Mouse (Mus musculus) cortical plate, adult 2 months (tissue): ENCODE measurements around the gene Nt5c1a. TPM values are rescaled to one million over a fixed set of nuclear protein-coding genes. Genes with fewer than 3 reads are reported as not detected.
"Not testable (repeated sequence)": the region's sequence is repeated elsewhere in the genome, so short reads cannot be mapped to it uniquely, and the experiment has no call there.

Source experiments
- H3K27ac ChIP-seq: fragments of 200-500 bp; 2 replicates; pipeline ENCODE4 v1.5.1; 2012; ENCODE audit warnings: low read length, control low read depth, inconsistent platforms; ENCODE audit not compliant: insufficient read depth
- H3K4me1 ChIP-seq: fragments of 200-500 bp; 2 replicates; pipeline ENCODE4 v1.6.1; 2011; ENCODE audit warnings: low read length; ENCODE audit not compliant: control insufficient read depth, insufficient read depth
- H3K4me3 ChIP-seq: fragments of 200-500 bp; 2 replicates; pipeline ENCODE4 v1.5.1; 2011; ENCODE audit warnings: mild to moderate bottlenecking, low read length, control low read depth; ENCODE audit not compliant: insufficient read depth
- CTCF ChIP-seq: fragments of 200-500 bp; IDR thresholded peaks from 2 replicates; pipeline ENCODE4 v1.5.1; 2011; ENCODE audit warnings: mild to moderate bottlenecking, control low read depth, low read length; ENCODE audit not compliant: insufficient read depth; ENCODE audit errors: extremely low read depth
- POLR2A ChIP-seq: fragments of 200-500 bp; IDR thresholded peaks from 2 replicates; pipeline ENCODE4 v1.6.1; 2011; ENCODE audit warnings: mild to moderate bottlenecking, low read length, control low read depth; ENCODE audit not compliant: insufficient read depth; ENCODE audit errors: extremely low read depth
- polyA plus RNA-seq: library from polyadenylated mRNA; depleted of rRNA; stranded (reverse); fragments of >200 nt; gene quantifications from 2 replicates; pipeline ENCODE4 v1.2.3, GENCODE M21; 2012; rRNA removed

Nt5c1a gene
- 3.3 and 3.7 TPM in 2 replicates for polyA plus RNA-seq

DNA sequence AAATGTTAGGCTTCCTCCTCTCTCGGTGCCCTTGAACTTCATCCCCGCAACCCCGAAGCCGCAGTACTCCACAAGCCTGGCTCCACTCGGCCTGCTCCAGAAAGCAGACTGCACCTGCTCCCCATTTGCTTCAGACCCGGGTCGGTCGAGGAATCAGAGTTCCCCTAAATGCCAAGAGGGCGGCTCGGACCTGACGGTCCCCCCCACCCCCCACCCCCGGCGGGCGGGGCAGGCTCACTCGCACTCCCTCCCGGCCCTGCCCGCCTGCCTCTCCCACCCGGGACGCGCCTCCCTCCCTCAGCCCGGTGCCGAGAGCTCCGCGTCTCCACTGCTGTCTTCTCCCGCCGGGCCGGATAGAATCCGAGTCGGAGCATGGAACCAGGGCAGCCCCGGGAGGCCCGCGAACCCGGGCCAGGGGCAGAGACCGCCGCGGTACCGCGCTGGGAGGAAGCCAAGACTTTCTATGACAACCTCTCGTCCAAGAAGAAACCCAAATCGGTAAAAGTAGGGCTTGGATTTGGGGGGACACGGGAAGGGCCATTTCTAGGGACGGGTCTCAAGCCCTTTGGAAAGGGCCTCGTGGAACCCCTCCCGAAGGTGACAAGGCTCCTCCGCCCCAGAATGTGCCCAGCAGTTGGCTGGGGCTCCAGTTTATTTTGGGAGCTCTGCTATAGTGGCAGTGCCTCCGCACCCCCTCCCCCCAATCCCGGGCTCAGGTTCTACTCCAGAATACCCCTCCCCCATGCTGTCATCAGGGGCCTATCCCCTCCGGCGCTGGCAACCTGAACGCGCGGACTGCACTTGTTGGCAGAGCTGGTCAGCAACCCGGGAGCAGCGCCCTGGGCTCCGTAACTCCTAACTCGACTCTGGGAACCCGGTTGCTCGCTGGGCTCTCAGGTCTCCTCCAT, at the start of gene Nt5c1a:
Gene Nt5c1a (plus strand): TSS at position 319 of the 908 bp plus-strand sequence.
- H3K27ac ChIP-seq, result no peak within 1 kb of the TSS
- no peaks in the 10 kb centered on the region for H3K4me1 ChIP-seq
- TF ChIP-seq POLR2A (no peak), CTCF (no peak)
- peak within 1 kb of the TSS; percentile 14 for H3K4me3 ChIP-seq

DNA sequence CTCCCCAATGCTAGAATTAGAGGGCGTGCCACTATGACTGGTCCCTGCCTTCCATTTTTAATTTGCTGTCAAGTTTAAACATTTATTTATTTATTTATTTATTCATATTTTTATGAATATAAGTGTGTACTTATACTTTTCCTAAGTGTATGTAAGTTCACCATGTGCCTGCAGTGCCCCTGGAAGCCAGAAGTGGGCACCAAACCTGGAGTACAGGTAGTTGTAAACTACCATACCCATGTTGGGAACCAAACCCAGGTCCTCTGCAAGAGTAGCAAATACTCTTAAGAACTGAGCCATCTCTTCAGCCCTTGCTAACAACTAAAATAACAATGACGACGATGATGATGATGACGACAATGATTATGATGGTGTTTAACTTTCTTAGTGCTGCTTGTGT, 49.3 kb upstream of the Nt5c1a start:
- Histone ChIP-seq H3K4me3 (no peak overlapping the region), H3K27ac (no peak overlapping the region), H3K4me1 (peaks cover 5% of the 10 kb centered on the region; the same call in 1 of the 2 replicates)
- no peak for TF ChIP-seq CTCF
- TF ChIP-seq POLR2A, result no peak

DNA sequence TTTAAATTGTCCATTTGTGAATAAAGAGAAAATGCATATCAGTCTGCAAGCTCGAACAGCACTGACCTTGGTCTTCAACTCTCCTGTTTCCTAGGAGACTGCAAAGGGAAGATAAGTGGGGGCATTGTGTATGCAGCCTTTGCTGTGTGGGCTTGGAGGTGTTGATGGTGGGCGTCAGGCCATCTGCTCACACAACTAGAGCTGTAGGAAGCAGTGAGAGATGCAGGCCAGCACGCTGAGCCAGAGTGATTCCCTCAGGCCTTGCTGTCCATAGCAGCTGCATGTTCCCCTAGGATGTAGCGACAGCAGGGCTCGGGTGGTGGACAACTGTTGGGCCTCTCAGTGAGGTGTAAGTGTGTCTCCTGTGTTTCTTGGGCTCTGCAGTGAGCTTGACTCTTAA, 48.3 kb upstream of the Nt5c1a start:
- Histone ChIP-seq H3K4me1 (peaks cover 2% of the 10 kb centered on the region; the same call in 1 of the 2 replicates), H3K4me3 (no peak overlapping the region), H3K27ac (no peak overlapping the region)
- no peak for TF ChIP-seq CTCF

DNA sequence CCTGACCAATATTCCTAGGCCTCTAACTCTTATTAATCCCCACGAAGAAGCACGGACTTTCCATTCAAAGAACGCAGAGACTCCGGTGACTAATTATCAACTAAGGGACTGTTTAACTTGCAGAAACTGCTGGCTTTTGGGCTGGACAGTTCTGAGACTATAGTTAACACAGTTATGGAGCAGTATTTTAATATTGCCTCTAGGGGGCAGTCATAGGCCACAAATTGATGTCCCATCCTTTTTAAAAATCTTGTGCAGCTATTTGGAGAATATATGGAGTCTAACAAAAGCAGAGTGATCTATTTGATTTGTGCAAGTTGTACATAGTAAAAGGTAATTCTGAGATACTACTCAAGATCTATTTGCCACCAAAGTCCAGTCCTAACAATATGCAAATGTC, 46.3 kb upstream of the Nt5c1a start:
- TF ChIP-seq CTCF, result 0 out of 2 replicates have a peak, but pooled peaks have one; percentile 25
- no peak for TF ChIP-seq POLR2A

DNA sequence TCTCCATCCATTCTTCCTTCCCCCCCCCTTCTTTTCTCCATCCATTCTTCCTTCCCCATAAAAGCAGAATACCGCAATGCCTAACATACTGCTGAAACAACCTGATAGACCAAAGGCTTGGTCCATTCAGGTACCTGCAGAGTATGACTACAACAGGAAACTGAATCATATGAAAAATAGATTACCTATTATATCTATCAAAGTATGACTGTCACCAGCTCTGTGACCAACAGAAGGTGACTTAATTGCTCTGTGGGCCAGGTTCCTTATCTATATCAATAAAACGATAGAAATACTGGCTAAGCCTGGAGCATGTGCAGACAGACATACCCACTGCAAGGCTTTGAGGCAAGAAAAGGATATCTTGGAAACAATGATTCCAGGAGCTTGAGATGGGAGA, 45.9 kb upstream of the Nt5c1a start:
- H3K4me3 ChIP-seq, result no peak overlapping the region
- H3K27ac ChIP-seq, result no peak overlapping the region
- H3K4me1 ChIP-seq, result peaks cover 2% of the 10 kb centered on the region; the same call in 1 of the 2 replicates
- no peak for TF ChIP-seq POLR2A
- no peak for TF ChIP-seq CTCF

More for the DNA sequence above, 46.3 kb upstream of the Nt5c1a start:
- no peak overlapping the region for H3K4me3 ChIP-seq
- H3K27ac ChIP-seq, result no peak overlapping the region
- peaks cover 2% of the 10 kb centered on the region; the same call in 1 of the 2 replicates for H3K4me1 ChIP-seq

DNA sequence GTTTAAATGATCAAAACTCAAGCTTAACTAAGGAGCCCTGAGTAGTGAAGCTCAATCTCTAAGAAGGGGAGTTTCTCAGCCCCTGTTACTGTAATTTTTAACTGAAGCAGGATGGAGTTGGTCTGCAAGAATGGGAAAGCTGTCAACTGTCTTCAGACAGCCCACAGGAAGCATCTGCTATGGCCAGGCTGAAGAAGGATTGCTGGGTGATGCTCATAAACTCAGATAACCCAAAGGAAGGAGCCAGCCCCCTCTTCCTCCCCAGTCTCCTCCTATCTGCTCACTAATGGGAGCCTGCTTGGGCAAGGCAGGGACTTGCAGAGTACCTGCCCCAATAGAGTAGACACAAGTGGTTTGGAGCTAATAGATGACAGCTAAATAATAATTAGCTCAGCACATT, 45.5 kb upstream of the Nt5c1a start:
- no peak overlapping the region for H3K27ac ChIP-seq
- H3K4me3 ChIP-seq, result no peak overlapping the region
- TF ChIP-seq CTCF (no peak), POLR2A (no peak)
- peaks cover 2% of the 10 kb centered on the region; the same call in 1 of the 2 replicates for H3K4me1 ChIP-seq

DNA sequence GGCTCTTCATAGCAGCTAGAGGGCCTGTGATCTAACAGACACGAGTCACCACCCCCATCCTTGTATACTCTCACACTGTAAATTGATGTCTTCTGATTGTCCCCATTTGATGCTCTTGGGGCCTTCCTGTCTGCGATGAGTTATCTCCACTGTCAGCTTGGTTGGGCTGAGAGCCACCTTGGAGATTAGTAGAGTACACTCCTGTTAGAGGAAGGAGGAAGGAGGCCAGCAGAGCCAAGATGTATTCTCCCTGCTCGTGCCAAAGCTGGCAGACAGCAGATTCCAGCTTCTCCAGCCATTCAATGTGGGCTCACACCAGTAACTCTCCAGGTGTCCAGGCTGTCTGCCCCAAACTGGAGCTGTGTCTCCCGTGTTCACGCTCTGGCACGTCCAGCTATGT, 40.7 kb upstream of the Nt5c1a start:
- no peak overlapping the region for H3K4me3 ChIP-seq
- TF ChIP-seq CTCF, result no peak
- TF ChIP-seq POLR2A, result no peak
- H3K4me1 ChIP-seq, result peaks cover 5% of the 10 kb centered on the region; the same call in 1 of the 2 replicates
- no peak overlapping the region for H3K27ac ChIP-seq

DNA sequence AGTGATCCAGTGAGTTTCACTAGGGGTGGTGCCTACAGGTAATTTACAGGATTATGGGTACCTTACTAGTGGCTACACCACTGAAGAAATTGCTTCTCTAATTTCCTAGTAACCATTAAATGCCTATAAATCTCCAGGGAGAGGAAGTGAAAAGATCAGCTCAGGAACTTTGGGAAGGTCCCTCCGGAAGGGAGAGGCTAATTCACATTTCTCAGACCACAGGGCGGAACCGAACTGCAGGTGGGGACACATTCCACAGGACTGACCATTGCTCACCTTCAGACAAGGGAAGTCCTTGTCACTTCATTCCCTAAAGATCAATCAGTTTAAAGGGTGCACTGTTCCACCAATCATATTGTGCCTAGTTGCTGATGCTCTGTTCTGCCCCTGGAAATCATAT, 40.1 kb upstream of the Nt5c1a start:
- H3K4me1 ChIP-seq, H3K4me3 ChIP-seq: not testable (repeated sequence)

DNA sequence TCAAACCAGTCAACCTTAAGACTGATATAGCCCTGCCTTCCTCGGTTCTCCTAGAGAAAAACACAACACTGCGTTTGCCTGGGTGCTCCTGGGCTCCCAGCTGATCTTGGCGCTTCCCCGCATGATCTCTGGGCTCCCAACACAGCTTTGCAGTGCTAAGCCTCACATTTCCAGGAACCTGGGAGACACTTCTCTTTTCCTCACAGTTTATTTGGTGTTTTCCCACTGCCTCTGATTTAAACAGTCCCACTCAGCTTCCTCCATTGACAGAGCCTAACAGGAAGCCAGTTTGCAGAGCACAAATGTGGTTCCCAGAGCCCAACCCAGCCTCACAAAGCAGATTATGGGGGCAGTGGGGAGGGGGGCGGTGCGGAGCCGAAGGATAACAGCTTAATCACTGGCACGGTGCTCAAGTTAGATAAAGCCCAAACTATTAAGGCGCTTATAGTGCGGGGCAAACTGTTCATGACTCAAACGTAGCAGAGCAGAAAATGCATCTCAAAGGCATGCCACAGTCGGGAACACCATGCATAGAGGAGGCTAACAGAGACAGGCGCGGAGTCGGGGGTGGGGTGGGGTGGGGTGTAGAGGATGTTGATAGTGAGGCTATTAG, 38.9 kb upstream of the Nt5c1a start:
- H3K4me3 ChIP-seq, result no peak overlapping the region
- TF ChIP-seq POLR2A, result no peak
- no peak for TF ChIP-seq CTCF
- H3K4me1 ChIP-seq, result peaks cover 5% of the 10 kb centered on the region; the same call in 1 of the 2 replicates
- H3K27ac ChIP-seq, result no peak overlapping the region

More for the DNA sequence above, 40.1 kb upstream of the Nt5c1a start:
- not testable (repeated sequence) for H3K27ac ChIP-seq

DNA sequence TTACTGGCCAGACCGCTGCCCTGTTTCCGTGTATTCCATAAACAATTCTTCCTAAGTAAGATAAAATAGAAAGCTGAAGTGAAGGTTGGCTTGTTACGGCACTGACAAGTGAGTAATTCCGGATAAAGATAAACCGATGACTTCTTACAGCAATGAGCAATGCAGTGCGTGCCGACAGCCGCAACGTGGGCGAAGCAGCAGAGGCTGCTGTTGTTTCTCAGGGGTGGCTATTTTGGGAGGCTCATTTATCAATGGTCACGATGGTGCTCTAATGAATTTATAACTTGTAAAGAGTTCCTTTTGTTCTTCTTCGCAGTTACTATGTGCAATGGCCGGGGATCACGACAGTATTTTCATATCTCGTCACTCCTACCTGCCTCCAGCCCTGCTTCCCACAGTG, 37.1 kb upstream of the Nt5c1a start:
- TF ChIP-seq CTCF, result no peak
- TF ChIP-seq POLR2A, result no peak
- peaks cover 5% of the 10 kb centered on the region; the same call in 1 of the 2 replicates for H3K4me1 ChIP-seq
- no peak overlapping the region for H3K27ac ChIP-seq
- H3K4me3 ChIP-seq, result no peak overlapping the region
